Mouse (Mus musculus) hindbrain, postnatal 0 days (tissue): ENCODE measurements around the gene Barx1. TPM values are rescaled to one million over a fixed set of nuclear protein-coding genes. Genes with fewer than 3 reads are reported as not detected.

Experiments used
- ATAC-seq: fragments of 200-750 bp; cut with Nextera tagmentation; 2 replicates; pipeline ENCODE4 v1.8.0; 2017; ENCODE audit warnings: mild to moderate bottlenecking, moderate TSS enrichment, moderate library complexity
- DNase-seq: peaks from one replicate; pipeline ENCODE4 v3.0.0-alpha.2; 2015; ENCODE audit warnings: low spot score
- H3K27ac ChIP-seq: fragments of 300-500 bp; sonication (generic); 2 replicates; pipeline ENCODE4 v1.5.1; 2014; ENCODE audit warnings: mild to moderate bottlenecking
- H3K27me3 ChIP-seq: fragments of 300-500 bp; sonication (generic); 2 replicates; pipeline ENCODE4 v1.6.1; 2014; ENCODE audit warnings: low read length, mixed read lengths; ENCODE audit not compliant: insufficient read depth
- H3K36me3 ChIP-seq: fragments of 300-500 bp; sonication (generic); 2 replicates; pipeline ENCODE4 v1.6.1; 2014; ENCODE audit warnings: low read length, mixed read lengths; ENCODE audit not compliant: insufficient read depth
- H3K4me1 ChIP-seq: fragments of 300-500 bp; sonication (generic); 2 replicates; pipeline ENCODE4 v1.6.1; 2014; ENCODE audit warnings: antibody characterized with exemption, low read length, mixed read lengths; ENCODE audit not compliant: insufficient read depth
- H3K4me2 ChIP-seq: fragments of 300-500 bp; sonication (generic); 2 replicates; pipeline ENCODE4 v1.6.1; 2014; ENCODE audit warnings: low read depth, mild to moderate bottlenecking, low read length, moderate library complexity, mixed read lengths
- H3K4me3 ChIP-seq: fragments of 300-500 bp; sonication (generic); 2 replicates; pipeline ENCODE4 v1.5.1; 2014; ENCODE audit warnings: low read length
- H3K9ac ChIP-seq: fragments of 300-500 bp; sonication (generic); replicated peaks from 2 replicates; pipeline ENCODE4 v1.6.1; 2014; ENCODE audit warnings: mild to moderate bottlenecking, low read length, moderate library complexity, mixed read lengths
- H3K9me3 ChIP-seq: fragments of 300-500 bp; sonication (generic); 2 replicates; pipeline ENCODE4 v1.6.1; 2016; ENCODE audit warnings: low read length, mixed read lengths
- CTCF ChIP-seq: IDR thresholded peaks from 2 replicates; pipeline ENCODE4 v1.5.1; 2016; ENCODE audit warnings: antibody characterized with exemption, control low read depth, low read depth
- WGBS: fragments of 180-500 bp; shearing (Covaris S2); extraction: QIAGEN DNeasy Blood & Tissue Kit; methylation state at CpG from one replicate; pipeline ENCODE4 v1.1.7; 2014; 5-methylcytosine and 5-hydroxymethylcytosine counted together
- polyA plus RNA-seq: library from polyadenylated mRNA; unstranded; fragments of >200 nt; fragmentation: Nextera tagmentation; extraction: Ambion mirVana; gene quantifications from 2 replicates; pipeline ENCODE4 v1.2.1, GENCODE M21; 2015
- total RNA-seq: library from RNA; depleted of rRNA; stranded (reverse); fragments of >200 nt; gene quantifications from 2 replicates; pipeline ENCODE4 v1.2.3, GENCODE M21; 2014

Gene Barx1
- total and polyA plus RNA-seq, 2 experiments from 2014 or later, result not detected

DNA sequence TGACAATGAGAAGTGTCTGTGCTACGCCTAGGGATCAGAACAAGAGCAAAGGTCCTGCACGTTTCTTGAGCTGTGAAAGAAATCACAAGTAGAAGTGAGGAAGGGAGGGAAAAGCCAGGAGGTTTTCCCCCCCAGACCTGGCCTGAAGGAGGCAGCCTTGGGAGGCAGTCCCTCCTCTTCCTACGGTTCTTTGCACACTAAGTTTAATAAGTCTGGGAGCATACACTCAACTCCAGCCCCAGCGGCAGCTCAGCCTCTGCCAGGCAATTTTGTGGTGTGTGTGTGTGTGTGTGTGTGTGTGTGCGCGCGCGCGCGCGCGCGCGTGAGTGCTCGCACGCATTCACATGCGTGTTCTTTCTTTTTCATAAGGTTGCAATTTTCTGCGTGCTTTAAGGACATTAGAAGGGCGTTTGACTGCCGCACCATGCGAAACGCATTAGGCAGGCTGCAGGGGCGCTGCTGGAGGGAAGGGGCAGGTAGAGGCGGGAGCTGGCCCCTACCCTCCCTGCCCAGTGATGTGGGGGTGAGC lies 9.6 kb downstream of the Barx1 start:
- no peak overlapping the region for H3K27ac ChIP-seq
- 0 out of 2 replicates have a peak, but pooled peaks cover 7% of the 10 kb centered on the region for H3K4me1 ChIP-seq
- H3K4me3 ChIP-seq, result peak overlapping the region; percentile 22
- H3K9ac ChIP-seq, result no peak overlapping the region
- H3K36me3 ChIP-seq, result no peaks in the 10 kb centered on the region
- peak overlapping the region; percentile 41 for H3K4me2 ChIP-seq
- DNase-seq, result peak; percentile 37
- peak; percentile 41; the same call in 1 of the 2 replicates for ATAC-seq
- 2% methylated on average over 24 of the region's 24 CpGs for WGBS
- peaks cover 51% of the 10 kb centered on the region for H3K27me3 ChIP-seq
- TF ChIP-seq CTCF, result no peak
- no peaks in the 10 kb centered on the region for H3K9me3 ChIP-seq

- Histone ChIP-seq H3K36me3 (no peaks in the 10 kb centered on the region), H3K27ac (no peak overlapping the region), H3K4me3 (no peak overlapping the region), H3K27me3 (peaks cover 33% of the 10 kb centered on the region), H3K9ac (no peak overlapping the region), H3K4me2 (no peak overlapping the region), H3K4me1 (no peaks in the 10 kb centered on the region), H3K9me3 (no peaks in the 10 kb centered on the region)
- DNase-seq (no peak), ATAC-seq (no peak)
- 89% methylated on average over 5 of the region's 5 CpGs for WGBS
- peak; percentile 33 for TF ChIP-seq CTCF
Measured at GRCm38 (mm10) chr13:48674609-48675008, 11.8 kb downstream of the Barx1 start.

DNA sequence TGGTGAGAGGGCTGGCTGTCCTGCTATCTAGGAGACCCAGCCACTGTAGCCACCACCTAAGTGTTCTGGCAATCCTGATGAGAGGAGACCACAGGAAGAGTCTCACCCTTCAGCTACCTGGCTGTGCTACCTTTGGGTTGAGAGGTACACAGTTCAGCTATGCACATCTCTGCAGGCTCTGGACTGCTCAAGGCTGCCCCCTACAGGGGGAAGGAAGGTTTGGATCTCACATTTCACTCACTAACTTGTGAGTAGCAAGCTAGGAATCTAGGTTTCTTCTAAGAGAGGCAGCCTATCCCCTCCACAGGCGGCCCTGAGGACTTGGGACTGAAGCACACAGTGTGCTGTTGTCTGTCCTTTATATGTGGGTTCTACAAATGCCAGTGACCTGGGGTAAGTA lies 16.6 kb downstream of the Barx1 start:
- Histone ChIP-seq H3K4me3 (no peak overlapping the region), H3K9ac (no peak overlapping the region), H3K27me3 (peaks cover under 1% of the 10 kb centered on the region; the same call in 1 of the 2 replicates), H3K4me2 (no peak overlapping the region), H3K27ac (no peak overlapping the region), H3K9me3 (no peaks in the 10 kb centered on the region), H3K36me3 (no peaks in the 10 kb centered on the region), H3K4me1 (no peaks in the 10 kb centered on the region)
- TF ChIP-seq CTCF, result peak; percentile 47
- ATAC-seq (no peak), DNase-seq (no peak)
- 31% methylated on average over 1 of the region's 1 CpGs for WGBS

GRCm38 (mm10) chr13:48686666-48687065 lies 23.9 kb downstream of the Barx1 start:
- no peak for ATAC-seq
- H3K27ac ChIP-seq, result no peak overlapping the region

GRCm38 (mm10) chr13:48691991-48692390 lies 29.2 kb downstream of the Barx1 start:
- H3K9ac ChIP-seq, result no peak overlapping the region
- H3K4me2 ChIP-seq, result no peak overlapping the region
- no peaks in the 10 kb centered on the region for H3K27me3 ChIP-seq
- WGBS, result 42% methylated on average over 2 of the region's 2 CpGs
- H3K27ac ChIP-seq, result no peak overlapping the region
- H3K9me3 ChIP-seq, result no peaks in the 10 kb centered on the region
- no peak overlapping the region for H3K4me3 ChIP-seq
- no peaks in the 10 kb centered on the region for H3K4me1 ChIP-seq
- no peak for DNase-seq
- no peak for TF ChIP-seq CTCF
- no peaks in the 10 kb centered on the region for H3K36me3 ChIP-seq
- ATAC-seq, result no peak

More at GRCm38 (mm10) chr13:48686666-48687065, 23.9 kb downstream of the Barx1 start:
- TF ChIP-seq CTCF, result no peak
- no peaks in the 10 kb centered on the region for H3K9me3 ChIP-seq
- H3K4me3 ChIP-seq, result no peak overlapping the region
- 35% methylated on average over 5 of the region's 5 CpGs for WGBS
- no peak for DNase-seq
- H3K9ac ChIP-seq, result no peak overlapping the region
- H3K27me3 ChIP-seq, result no peaks in the 10 kb centered on the region
- H3K4me1 ChIP-seq, result no peaks in the 10 kb centered on the region
- H3K36me3 ChIP-seq, result no peaks in the 10 kb centered on the region
- H3K4me2 ChIP-seq, result no peak overlapping the region

GRCm38 (mm10) chr13:48694090-48695064 lies 31.6 kb downstream of the Barx1 start:
- no peak overlapping the region; the same call in 1 of the 2 replicates for H3K27ac ChIP-seq
- DNase-seq (peak; percentile 60), ATAC-seq (0 out of 2 replicates have a peak, but pooled peaks have one; percentile 43)
- no peak overlapping the region for H3K4me3 ChIP-seq
- H3K36me3 ChIP-seq, result no peaks in the 10 kb centered on the region
- no peaks in the 10 kb centered on the region for H3K4me1 ChIP-seq
- no peak for TF ChIP-seq CTCF
- WGBS, result 57% methylated on average over 27 of the region's 27 CpGs
- no peaks in the 10 kb centered on the region for H3K27me3 ChIP-seq
- H3K9me3 ChIP-seq, result no peaks in the 10 kb centered on the region
- 0 out of 2 replicates have a peak overlapping the region, but pooled peaks have one; percentile 21 for H3K9ac ChIP-seq
- H3K4me2 ChIP-seq, result no peak overlapping the region
